Mouse (Mus musculus) neutrophil, adult 83 days (primary cell): ENCODE results near the gene Dnajc17. TPM values are rescaled to one million over a fixed set of nuclear protein-coding genes. Genes with fewer than 3 reads are reported as not detected.

Experiments
- total RNA-seq, 2 experiments: library from RNA; stranded (reverse); gene quantifications; one replicate each; pipeline ENCODE4 v1.2.4; 2023

The Dnajc17 gene
- total RNA-seq, result 10 to 100 TPM; 14.4 to 15.2 TPM

DNA sequence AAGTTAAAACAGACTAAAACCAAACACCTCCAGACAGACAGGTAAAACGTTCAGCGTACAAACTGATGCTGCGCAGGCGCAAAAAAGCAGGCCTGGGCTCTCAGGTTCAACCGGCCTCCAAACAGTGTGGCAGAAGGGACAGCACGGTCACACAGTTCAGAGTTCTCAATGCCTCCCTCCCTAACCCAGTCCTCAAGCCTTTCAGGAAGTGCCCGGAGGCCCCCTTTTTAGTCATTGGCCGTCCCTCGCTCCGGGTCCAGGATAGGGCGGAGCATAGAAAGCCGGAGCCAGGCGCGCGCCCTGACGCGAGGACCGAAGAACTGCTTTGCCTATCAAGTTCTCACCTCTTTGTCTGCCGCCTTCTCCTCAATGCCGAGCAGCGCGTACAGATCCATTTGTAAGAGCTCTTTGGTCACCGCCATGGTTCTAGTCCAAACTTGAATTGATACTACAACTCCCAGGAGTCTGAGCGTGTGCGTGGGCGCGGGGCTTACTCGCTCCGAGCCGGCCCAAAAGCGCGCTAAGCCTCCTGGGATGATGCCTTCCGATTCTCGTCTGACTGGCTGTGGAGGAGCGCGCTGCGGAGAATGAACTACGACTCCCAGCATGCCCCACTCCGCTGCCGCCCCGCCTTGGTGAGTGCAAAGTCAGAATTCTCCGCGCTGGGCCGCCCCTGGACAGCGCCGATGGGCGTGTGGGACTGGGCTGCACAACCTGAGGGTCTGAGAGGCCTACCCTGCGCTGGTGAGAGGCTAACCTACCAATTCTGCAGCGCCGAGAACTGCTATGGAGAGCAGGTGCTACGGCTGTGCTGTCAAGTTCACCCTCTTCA is at the start of gene Dnajc17, which contains the start of gene Zfyve19:
TSS of gene Dnajc17 (minus strand) at position 452 of the 832 bp plus-strand sequence.
TSS of gene Zfyve19 (plus strand) at position 274 of the 832 bp plus-strand sequence.

GRCm38 (mm10) chr2:119237210-119237870 is 28.7 kb upstream of the Dnajc17 start, which contains the start of gene Spint1:
TSS of gene Spint1 (plus strand) at chr2:119237362.

GRCm38 (mm10) chr2:119229775-119230704 is 21.4 kb upstream of the Dnajc17 start, which contains the start of gene Ppp1r14d:
TSS of gene Ppp1r14d (minus strand) at chr2:119229906.

DNA sequence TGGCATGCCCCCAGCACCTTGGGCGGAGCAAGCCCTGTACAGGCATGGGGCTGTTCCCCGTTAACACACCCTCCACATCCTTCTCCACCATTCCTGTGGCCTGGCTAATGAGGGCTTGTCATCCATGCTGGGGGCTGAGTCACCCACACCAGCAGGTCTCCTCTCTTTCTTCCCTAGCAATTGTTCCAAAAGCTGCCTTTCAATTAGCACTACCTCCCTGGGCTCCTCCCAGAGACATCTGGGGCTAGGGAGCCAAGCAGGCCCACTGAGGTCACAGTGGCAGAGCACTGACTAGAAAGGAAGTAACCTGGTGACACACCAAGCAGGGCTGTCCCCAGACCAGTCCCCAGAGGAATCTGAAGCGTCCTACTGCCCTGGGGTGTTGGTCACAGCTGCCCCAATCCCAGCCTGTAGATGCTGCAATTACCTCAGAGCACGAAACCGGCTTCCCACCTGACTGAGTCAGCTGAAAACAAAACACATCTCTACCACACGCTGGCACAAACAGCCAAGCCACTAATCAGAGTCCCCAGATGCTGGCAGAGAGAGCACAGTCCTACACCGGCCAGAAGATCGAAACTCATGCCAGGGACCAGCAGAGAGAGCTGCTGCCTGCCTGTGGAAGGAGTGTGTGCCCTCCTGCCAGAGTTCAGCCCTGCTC is 34.5 kb downstream of the Dnajc17 start, which contains the start of gene Gm14137:
TSS of gene Gm14137 (plus strand) at position 519 of the 661 bp plus-strand sequence.

GRCm38 (mm10) chr2:119166901-119167865 is 41.4 kb downstream of the Dnajc17 start, which contains the start of gene Gchfr:
TSS of gene Gchfr (plus strand) at chr2:119167773.

GRCm38 (mm10) chr2:119156681-119157572 is 51.7 kb downstream of the Dnajc17 start, which contains the start of gene Rmdn3:
TSS of gene Rmdn3 (minus strand) at chr2:119157034.

Other genes with a start within 250 kb of the Dnajc17 start
- 1 to 10 TPM; 5.9 to 7.0 TPM for gene Ccdc32, start 179.4 kb downstream of the Dnajc17 start, total RNA-seq
- 1 to 10 TPM; 2.6 to 3.1 TPM for gene Rpusd2, start 174.0 kb downstream of the Dnajc17 start, total RNA-seq
- 10 to 100 TPM; 36.3 to 43.6 TPM for gene Knl1, start 161.7 kb downstream of the Dnajc17 start, total RNA-seq
- 10 to 100 TPM; 17.8 to 20.4 TPM for gene Rad51, start 96.0 kb downstream of the Dnajc17 start, total RNA-seq
- 10 to 100 TPM in 1 of 2 experiments, 1 to 10 TPM in 1; 9.8 to 11.5 TPM for gene Rmdn3, start 51.8 kb downstream of the Dnajc17 start, total RNA-seq
- not detected for gene Gchfr, start 41.0 kb downstream of the Dnajc17 start, total RNA-seq
- gene Gm14137, start 34.3 kb downstream of the Dnajc17 start, total RNA-seq, result not detected
- gene Zfyve19, start 178 bp downstream of the Dnajc17 start, total RNA-seq, result 10 to 100 TPM; 16.9 to 18.6 TPM
- not detected for gene Ppp1r14d, start 21.1 kb upstream of the Dnajc17 start, total RNA-seq
- not detected for gene Spint1, start 28.6 kb upstream of the Dnajc17 start, total RNA-seq
- 1 to 10 TPM; 3.6 to 6.4 TPM for gene Rhov, start 62.5 kb upstream of the Dnajc17 start, total RNA-seq
- 10 to 100 TPM; 28.8 to 30.2 TPM for gene Vps18, start 79.9 kb upstream of the Dnajc17 start, total RNA-seq
- gene Dll4, start 117.0 kb upstream of the Dnajc17 start, total RNA-seq, result under 1 TPM in 1 of 2 experiments, not detected in 1; 0.13 TPM
- gene Chac1, start 142.4 kb upstream of the Dnajc17 start, total RNA-seq, result 1 to 10 TPM; 4.9 to 7.1 TPM